Mouse (Mus musculus) lung, adult 18-20 months (tissue): ENCODE data around the gene Rbpj.
"Not testable (repeated sequence)": the region's sequence is repeated elsewhere in the genome, so short reads cannot be mapped to it uniquely, and the experiment has no call there.

ENCODE experiments used
- DNase-seq, 2 experiments: peaks; one replicate each; pipeline ENCODE4 v3.0.0; 2022; ENCODE audit warnings: mixed read lengths in 2 of 2

The Rbpj gene

DNA sequence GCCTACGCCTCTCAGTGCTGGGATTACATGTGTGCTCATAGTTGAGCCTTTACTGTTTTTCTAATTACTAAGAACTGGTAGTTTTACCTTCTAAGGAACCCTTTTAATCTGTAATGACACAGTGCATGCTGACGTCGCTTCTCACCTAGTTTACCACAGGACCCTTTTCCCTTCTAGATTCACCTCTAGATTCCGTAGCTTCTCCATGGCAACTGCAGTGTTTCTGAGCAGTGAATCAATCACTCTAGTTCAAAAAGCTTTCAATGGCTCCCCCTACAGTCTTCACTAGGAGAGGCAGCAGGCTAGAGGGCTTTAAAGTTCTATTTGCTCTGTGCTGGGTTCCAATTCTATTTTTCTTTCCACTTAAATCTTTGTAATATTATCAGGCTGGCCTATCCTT lies 128.3 kb downstream of the Rbpj start:
- DNase-seq: peak; percentile 14 to 50

DNA sequence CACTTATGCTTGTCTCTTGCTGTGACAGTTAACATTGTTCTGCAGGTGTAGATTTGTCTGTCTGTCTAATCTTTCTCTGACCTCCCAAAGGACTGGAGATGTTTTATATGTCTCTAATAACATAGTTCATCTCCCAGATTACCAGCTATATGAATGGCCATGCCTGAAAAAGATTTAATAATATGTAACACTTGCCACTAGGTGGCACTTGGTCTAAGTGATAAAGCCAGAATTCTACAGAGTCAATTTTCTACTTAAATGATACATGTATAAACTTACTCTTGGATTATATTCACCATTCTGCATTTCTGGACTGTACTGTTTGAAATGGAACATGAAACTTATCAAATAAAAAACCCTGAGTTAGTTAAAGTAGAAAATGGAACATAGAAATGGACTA lies 132.6 kb downstream of the Rbpj start:
- no peak for DNase-seq

DNA sequence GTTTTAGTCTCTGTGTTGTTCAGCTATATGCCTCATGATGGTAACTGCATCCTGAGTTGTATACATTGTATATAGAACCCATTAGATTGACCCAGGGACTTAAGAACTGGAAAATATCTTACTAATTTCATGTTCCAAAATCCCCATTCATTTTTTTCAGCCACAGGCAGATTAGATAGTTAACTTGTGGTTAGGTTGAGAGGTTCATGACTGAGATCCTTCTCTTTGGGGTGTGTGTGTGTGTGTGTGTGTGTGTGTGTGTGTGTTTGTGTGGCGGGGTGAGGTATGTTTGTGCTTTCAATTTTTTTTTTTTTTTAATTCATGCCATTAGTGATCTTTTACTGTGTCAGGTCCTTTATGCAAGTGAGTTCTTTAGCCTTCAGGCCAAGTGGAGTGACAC lies 133.2 kb downstream of the Rbpj start:
- no peak for DNase-seq

DNA sequence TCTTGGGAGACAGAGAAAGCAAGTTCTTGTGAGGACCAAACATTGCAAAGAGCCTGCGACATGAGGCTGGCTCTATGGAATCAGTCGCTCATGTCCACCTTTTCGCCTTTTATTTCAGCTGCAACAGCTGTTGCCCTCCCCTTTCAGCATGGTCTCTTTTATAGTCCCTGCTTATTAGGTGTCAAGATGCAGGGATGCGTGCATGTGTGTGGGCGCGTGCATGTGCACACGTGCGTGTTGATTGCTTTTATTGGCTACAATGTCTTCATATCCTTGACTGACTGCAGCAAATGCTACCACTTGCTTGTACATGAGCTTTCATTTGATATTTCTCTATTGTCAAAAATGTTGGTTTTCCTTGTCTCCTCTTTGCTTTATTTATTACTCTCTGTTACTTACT lies 136.2 kb downstream of the Rbpj start:
- DNase-seq: no peak

DNA sequence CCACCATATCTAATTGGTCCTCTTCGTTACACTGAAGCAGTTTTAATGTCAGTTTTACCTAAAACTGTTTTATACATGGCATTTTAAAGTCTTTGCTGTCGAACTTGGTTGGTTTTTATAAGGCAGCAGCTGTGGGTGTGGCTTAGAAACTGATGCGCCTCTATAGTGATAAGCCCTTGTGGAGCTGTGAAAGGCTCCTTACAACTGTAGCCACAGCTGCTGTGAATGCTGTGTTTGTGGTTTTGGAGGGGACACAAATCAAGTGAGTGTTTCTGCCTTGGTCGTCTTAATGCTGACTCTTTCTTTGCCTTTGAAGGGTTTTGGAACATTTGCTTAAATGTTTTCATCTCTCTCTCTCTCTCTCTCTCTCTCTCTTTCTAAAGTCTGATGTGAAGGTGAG lies 139.5 kb downstream of the Rbpj start:
- DNase-seq: no peak

DNA sequence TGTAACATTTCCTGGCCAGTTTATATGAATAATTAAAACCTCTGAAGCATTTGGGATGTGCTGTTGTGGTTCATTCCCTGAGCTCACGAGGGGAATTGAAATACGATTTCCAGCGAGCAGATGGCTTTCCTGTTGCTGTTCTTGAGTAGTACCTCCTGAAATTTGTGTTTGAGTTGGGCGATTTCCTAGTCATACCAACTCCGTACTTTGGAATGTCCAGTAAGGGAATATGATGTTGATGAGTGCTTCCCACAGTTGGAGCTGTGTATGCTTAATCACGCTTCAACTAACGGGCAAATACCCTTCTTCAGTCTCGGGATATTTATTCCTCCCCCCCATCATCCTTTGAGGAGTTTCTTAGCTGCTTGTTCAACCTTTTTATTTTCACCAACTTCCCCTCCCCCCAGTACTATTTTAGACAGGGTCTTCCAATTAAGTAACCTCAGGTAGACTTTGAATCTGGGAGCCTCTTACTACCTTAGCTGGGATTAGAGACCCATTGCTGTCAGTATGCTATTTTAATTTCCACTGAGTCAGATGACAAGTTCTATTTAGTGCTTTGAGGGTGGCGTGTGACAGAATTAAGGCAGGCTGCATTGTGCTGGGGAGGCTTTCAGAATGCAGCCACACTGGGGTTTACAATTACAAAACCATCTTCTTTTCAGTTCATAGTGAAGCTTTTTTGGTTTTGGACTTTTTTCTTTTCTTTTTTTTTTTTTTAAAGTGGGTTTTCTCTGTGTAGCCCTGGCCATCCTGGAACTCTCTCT lies 141.5 kb downstream of the Rbpj start:
- no peak for DNase-seq

DNA sequence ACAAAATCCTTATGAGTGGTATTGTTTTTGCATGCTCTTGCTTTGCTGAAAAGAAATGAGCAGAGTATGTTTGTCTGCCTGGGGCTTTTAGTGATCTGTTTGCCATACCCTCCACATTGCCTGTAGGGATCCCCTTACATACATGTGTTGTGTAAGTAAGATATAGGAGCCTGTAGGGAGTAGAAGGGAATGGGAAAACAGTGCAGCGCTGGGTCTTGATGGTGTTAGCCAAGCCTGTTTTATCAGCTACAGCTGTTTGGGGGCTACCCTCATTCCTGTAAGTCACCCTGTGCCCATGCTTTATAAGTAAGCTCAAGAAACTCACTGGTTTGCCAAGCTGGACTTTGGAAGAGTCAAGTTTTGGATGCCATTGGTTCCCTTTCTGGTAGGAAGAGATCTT lies 152.9 kb downstream of the Rbpj start:
- DNase-seq: no peak

DNA sequence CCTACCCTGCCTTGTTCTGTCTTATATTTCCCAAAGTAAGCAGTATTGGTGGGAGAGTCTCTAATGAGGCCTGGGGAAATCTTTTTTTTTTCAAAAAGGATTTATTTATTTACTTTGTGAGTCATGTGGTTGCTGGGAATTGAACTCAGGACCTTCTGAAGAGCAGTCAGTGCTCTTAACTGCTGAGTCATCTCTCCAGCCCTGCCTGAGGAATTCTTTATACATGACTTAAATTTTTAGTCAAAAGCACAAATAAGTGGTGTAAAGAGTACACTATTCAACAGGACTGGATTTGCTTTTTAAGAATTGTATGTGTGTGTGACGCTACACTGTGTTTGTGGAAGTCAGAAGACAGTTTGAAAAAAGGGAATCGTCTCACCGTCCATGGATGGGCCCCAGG lies 166.1 kb downstream of the Rbpj start:
- DNase-seq: no peak

DNA sequence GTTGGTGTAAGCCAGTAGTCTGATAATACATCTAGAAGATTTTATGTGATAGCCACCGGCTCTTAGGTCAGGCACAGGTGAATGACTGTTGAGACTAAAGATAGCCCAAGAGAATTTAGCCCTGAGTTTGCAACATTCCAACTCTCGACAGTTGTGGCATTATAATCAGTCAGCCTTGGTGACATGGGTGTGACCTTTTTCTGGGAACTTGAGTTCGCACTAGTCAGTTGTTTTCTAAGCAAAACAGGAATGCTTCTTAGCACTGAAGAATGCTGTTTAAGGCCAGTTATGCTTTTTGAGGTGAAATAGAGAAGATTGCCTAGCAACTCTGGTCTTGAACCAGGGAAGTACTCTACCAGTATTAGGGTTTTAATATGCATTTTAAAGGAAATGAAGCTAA lies 170.8 kb downstream of the Rbpj start:
- no peak for DNase-seq

DNA sequence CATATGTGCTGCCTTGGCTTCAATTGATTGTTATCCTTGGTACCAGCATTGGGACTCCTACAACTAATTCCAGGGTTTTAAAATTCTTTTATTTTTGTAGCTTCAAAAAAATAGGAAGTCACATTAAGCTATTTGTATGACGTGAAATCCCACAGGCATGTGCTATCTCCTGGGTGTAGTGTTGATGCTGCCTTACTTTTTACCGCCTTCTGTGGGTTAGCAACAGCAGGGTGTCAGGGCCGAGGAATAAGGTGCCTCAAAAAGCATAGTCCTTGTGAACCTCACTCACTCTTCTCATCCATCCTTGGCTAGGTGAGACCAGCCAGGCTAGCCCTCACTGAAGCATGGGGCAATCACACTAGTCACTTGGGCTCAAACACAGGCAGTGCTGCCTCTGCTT lies 171.3 kb downstream of the Rbpj start:
- no peak for DNase-seq

DNA sequence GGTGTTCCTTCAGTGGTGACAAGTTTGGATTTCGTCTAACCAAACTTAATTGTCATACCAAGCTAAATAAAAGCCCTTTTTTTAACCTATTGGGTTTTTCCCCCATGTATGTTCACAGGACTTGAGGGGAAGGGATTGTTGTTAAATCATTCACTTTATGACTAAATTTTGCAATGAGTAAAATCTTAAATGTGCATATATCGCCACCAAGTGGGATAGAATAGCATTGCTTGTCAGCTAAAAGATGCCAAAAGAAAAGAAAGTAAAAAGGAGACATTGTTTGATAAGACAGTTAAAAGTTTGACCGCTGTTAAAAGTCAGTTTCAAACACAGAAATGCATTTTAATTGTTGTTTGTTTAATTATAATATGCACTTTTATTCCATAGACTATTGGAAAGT lies 172.7 kb downstream of the Rbpj start:
- no peak for DNase-seq

DNA sequence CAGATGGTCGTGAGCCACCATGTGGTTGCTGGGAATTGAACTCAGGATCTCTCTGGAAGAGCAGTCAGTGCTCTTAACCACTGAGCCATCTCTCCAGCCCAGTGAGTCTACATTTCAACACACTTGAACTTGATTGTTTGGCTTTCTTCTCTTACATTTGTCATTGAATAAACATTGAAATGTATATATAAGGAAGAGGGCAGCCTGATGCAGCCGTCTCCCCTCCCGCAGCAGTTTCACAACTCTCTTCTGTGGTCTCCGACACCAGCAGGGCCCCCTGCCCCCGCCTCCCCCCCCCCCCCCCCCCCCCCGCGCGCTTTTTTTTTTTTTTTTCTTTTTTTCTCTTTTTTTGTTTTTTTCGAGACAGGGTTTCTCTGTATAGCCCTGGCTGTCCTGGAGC lies 180.7 kb downstream of the Rbpj start:
- no peak for DNase-seq

DNA sequence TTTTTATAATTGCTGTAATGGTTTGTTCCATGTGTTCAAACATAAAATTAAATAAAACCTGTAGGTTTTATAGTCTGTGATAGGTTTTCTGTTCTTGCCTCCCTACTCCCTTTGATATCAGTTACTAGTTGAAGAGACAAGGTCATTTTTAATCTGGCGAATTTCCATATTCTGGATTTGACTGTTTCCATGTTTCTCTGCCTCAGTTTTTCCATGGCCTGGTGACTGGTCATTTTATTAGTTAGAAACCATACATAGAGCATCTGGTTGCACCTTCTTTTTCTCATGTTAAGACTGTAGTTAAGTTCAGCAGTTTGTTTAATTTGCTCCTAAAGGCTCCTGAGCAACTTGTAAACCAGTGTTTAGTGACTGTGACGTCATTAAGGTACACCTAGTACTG lies 181.4 kb downstream of the Rbpj start:
- DNase-seq: no peak

DNA sequence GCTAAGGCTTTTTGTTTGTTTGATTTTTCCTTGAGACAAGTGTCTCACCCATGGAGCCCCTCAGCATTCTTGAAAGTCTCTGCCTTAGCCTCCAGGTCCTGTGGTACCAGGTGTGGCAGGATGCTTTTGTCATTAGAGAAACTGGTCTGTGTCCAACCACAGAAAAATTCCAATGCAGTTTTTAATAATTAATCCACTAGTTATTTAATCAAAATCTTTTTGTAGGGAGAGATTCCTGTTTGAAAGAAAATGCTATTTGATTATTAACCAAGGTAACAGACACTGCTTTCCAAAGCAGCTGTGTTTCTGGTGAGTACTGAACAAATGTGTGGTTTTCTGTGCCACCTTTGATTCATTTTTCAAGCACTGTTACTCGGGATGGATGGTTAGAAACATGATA lies 190.6 kb downstream of the Rbpj start:
- no peak for DNase-seq

DNA sequence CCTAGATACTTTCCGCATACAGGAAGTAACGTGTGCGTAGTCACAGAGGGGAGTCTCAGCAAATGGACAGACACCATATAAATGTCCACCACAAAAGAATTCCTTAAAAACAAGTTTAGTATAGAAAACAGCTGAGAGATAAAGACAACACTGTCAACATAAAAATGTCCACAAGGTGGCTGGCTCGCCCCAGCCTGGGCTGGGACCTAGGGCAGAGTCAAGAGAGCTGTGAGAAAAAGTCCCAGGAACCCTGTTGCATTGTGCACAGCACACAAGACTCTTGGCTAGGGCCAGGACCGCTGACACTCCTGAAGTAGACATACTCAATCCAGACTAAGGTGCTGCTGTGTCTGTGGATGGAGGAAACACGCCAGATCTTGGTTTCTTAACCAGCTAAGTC lies 192.0 kb downstream of the Rbpj start:
- DNase-seq: peak in 1 of 2 experiments; percentile 9

DNA sequence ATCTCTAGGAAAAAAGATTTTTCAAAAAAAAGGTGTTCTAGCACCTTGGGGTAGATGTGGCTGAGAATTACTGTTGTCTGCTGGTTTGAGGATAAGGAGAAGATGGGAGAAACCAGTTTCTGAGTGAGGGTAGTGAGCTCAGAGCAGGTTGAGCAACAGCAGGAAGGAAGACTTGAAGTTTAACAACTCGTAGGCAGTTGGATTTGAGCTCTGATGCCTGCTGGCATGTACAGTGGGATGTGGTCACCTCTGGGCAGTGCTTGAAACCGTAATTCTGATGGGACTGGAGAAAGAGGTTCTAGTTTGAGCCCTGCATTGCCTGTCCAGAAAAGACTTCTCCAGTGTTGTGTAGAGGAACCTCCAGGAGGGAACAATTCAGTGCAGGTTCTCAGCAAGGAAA lies 195.6 kb downstream of the Rbpj start:
- no peak for DNase-seq

DNA sequence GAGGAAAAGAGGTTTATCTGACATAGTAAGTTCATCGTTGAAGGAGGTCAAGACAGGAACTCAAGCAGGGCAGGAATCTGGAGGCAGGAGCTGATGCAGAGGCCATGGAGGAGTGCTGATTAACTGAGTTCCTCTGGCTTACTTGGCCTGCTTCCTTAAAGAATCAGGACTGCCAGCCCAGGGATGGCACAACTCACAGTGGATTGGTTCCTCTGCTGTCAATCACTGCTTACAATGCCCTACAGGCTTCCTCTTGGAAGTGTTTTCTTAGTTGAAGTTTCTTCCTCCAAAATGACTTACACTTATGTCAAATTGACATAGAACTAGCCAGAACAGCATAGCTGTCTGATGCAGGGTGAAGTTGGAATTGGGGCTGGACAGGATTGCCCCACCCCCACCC lies 196.5 kb downstream of the Rbpj start:
- DNase-seq: no peak

DNA sequence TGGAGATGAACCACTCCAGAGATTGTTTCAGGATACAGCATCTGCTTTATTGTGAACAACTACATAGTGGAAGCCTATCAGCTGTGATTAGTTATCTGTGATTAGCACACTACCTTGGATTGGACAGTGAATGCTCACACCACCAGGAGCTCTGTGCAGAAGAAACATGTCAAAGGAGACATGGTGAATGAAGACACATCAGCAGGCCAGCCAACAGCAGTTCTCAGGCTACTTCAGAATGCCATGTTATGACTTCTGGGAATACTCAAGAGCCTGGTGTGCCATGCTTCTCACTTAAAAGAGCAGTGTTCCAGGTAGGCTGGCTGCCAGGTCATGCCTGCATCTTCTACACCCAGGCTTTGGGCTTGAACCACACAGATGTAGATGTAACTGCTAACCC lies 197.7 kb downstream of the Rbpj start:
- no peak for DNase-seq

DNA sequence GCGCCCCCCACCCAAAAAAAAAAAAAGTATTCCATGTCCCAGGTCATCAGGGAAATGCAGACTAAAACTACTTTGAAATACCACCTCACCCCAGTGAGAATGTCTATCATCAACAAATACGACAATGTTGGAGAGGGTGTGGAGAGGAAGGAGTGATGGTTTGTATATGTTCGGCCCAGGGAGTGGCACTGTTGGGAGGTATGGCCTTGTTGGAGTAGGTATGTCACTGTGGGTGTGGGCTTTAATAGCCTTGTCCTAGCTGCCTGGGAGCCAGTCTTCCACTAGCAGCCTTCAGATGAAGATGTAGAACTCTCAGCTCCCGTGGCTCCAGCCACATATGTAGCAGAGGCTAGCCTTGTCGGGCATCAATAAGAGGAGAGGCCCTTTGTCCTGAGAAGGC lies 202.1 kb downstream of the Rbpj start:
- DNase-seq: no peak

DNA sequence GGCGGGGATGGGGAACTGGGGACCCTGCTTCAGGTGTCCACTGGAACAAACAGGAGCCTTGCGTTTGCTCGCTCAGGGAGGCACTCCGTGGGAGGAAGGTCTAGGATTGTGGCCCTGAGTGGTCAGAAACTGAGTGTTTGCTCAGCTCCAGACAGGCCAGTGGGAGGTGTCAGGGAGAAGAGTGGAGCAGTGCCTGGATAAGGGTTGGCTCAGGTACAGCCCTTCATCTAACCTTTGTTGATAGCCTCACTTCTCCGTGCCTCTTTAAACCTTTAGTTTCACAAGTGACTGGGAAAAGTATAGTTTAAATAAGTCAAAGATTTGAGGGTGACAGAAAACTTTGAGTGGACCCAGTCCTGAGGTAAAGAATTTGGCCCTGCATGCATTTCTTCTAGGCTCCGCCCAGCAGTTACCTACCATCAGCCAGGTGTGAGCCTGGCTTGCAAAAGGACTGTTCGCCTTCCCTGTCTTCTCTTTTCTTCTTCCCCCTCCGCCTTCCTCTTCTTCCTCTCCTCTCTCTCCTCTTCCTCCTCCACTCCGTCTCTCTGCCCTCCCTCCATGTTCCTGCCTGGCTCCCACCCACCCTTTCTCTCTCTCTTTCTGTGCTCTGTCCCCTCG lies 204.5 kb downstream of the Rbpj start:
- DNase-seq: peak; percentile 41 to 59

DNA sequence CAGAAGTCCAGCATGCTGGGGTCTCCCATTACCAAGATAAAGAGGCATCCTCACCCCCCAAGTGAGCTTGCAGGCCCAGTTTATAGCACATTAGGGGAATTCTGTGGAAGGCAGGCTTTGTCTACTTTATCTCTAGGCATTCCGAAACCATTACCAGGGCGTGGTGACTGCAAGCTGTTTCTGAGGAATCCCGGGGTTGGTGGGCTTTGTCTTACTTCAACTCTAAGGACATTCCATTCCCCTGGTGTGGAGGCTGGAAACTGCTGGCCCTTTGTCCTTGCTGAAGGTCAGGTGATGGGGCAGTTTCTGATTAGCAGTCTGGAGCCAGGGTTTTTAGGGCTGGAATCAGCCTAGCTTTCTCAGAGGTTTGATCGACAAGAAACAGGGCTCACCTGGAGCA lies 205.6 kb downstream of the Rbpj start:
- no peak for DNase-seq

DNA sequence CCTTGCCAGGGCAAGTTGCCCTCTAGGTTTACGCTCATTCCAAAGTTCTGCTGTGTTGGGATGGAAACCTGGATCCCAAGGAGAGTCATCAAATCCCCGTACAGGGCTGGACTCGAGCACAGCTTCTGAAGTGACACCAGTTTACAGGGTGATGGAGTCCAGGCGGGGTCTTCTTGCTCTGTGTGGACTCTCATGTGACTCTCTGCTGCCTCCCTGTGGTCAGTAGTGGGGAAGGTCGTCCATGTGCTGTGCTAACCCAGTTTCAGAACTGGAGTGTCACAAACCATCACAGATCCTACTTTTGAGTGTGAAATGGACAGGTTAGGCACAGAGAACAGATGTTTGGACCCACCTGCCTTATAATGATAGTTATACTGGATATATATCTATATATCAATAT lies 206.4 kb downstream of the Rbpj start:
- peak; percentile 58 to 68 for DNase-seq

DNA sequence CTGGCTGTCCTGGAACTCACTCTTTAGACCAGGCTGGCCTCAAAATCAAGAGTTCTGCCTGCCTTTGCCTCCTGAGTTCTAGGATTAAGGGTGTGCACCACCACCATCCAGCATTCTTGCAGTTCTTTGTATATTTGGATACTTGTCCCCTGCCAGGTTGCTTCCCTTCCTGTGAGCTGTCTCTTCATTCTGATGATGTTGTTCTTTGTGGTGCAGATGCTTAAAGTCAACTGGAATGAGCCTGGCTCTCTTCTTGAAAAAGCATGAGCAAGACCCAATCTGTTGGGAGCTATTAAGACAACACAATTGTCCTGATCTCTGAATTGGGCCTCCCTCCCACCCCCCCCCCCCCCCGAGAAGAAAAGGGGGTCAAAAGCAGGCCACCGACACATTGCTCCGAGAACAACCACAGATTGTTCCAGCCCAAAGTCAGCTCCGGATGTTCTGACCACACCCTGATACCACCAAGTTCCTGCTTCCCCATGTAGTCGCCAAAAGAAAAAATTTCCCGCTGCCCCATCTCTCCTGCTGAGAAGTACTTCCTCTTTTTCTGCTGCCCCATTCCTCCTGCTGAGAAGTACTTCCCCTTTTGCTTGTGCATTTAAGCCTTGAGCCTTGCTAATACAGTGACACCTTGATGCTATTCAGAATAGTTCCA lies 207.7 kb downstream of the Rbpj start:
- not testable (repeated sequence) for DNase-seq

DNA sequence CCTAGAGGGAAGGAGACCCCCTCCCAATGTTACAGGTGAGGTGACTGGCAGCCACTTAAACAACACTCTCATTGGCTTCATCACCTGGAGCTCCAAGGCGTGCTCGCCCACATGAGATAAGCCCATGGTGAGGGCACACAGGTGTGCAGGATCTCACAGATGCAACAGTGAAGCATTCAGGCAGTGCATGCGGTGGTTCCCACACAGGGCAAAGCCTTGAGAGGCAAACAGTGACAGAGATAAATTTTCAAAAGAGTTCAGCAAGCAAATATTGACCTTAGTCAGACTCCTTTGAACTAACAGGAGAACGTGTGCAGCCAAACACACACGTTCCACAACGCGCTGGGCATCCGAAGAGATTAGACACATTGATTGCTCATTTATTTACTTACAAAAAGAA lies 210.7 kb downstream of the Rbpj start:
- DNase-seq: no peak
